Mouse (Mus musculus): ENCODE results near the gene Gal3st2.
"Not testable (repeated sequence)": the region's sequence is repeated elsewhere in the genome, so short reads cannot be mapped to it uniquely, and the experiment has no call there.

The Gal3st2 gene

DNA sequence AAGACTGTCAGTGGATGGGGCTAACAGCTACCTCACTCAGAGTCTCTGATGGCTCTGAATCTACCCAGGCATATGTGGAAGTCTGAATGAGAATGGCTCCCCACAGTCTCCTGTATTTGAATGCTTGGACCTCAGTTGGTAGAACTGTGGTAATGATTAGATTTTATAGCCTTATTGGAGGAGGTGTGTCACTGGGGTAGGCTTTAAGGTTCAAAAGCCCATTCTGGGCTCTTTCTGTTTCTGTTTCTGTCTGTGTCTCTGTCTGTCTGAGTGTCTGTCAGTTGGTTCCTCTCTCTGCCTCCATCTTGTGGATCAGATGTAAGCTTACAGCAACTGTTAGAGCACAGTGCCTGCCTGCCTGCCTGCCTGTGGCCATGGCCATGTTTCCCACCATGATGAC, 1.5 kb upstream of the Gal3st2 start:
- DNase-seq (ENCODE audit: extremely low spot score, low spot score): no peak

GRCm38 (mm10) chr1:93871594-93872105, 10.5 kb downstream of the Gal3st2 start:
- not testable (repeated sequence) for DNase-seq (ENCODE audit: extremely low spot score, low spot score)

DNA sequence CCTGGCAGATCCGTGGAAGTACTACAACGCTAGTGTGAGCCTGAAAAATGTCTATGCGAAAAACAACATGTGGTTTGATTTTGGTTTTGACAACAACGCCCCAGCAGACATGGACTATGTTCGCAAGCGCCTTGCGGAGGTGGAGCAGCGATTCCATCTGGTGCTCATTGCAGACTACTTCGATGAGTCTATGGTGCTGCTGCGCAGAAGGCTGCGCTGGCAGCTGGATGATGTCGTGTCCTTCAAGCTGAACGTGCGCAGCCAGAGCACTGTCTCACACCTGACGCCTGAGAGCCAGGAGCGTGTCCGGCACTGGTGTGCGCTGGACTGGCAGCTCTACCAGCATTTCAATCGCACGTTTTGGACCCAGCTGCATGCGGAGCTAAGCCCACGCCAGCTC, 13.3 kb downstream of the Gal3st2 start:
- DNase-seq (ENCODE audit: extremely low spot score, low spot score): not testable (repeated sequence)

GRCm38 (mm10) chr1:93881778-93882177, 20.7 kb downstream of the Gal3st2 start:
- not testable (repeated sequence) for DNase-seq (ENCODE audit: extremely low spot score, low spot score)

DNA sequence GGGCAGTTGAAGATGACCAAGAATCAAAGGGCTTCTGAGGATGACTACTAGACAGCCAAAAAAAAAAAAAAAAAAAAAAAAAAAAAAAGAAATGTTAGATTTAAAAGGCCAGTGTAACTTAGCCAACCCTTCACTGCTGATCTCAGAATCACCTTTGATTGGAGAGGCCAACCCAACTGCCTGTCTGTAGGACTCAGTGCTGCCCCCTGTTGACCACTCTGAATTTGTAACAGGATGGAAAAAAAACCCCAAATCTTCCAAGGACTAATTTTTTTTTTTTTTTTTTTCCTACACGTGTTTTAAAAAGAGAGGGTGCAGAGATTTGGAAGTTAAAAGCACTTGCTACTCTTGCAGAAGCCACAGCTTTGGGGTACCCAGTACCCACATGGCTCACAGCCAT, 29.8 kb downstream of the Gal3st2 start:
- DNase-seq (ENCODE audit: extremely low spot score, low spot score): not testable (repeated sequence)

DNA sequence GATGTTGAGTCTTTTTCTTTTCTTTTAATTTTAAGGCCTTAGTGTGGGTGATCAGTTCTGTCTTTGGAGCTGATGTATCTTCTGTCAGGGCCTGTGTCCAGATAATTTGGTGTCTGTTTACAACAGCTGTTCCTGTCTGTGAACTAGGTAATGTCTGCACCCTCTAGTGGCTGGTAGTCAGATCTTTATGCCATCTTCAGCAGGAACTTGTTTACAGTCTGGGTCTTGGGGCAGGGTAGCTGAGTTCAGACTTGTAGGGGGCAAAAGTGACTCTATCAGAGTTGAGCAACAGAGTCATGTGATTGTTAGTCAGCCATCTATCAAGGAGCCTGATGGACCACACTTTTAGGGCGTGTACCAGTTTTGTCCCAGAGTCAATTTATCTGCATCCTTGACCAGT, 36.3 kb downstream of the Gal3st2 start:
- DNase-seq (ENCODE audit: extremely low spot score, low spot score): not testable (repeated sequence)

DNA sequence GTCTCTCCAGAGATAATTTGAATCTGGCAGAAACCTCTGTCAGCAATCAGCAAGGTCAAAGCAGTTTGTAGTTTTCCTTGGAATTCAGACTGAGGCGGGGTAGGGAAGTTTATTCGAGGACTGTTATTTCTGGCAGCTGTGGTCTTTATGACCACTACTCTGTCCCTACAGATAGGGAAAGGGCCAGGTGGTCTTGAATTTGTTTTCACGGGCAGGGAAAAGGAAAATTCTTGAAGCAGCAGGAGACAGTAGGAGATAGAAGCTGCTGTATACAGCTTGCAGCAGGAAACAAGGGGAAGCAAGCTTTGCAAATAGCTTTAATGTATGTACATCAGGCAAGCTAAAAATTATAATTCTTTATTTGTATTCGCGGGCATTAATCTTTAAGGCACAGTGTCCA, 40.2 kb downstream of the Gal3st2 start:
- DNase-seq (ENCODE audit: extremely low spot score, low spot score): not testable (repeated sequence)

GRCm38 (mm10) chr1:93906690-93907089, 45.6 kb downstream of the Gal3st2 start:
- not testable (repeated sequence) for DNase-seq (ENCODE audit: extremely low spot score, low spot score)

- not testable (repeated sequence) for DNase-seq (ENCODE audit: extremely low spot score, low spot score)
Observed at GRCm38 (mm10) chr1:93908977-93909586, 48.0 kb downstream of the Gal3st2 start.

GRCm38 (mm10) chr1:93911877-93912276, 50.8 kb downstream of the Gal3st2 start:
- not testable (repeated sequence) for DNase-seq (ENCODE audit: extremely low spot score, low spot score)

DNA sequence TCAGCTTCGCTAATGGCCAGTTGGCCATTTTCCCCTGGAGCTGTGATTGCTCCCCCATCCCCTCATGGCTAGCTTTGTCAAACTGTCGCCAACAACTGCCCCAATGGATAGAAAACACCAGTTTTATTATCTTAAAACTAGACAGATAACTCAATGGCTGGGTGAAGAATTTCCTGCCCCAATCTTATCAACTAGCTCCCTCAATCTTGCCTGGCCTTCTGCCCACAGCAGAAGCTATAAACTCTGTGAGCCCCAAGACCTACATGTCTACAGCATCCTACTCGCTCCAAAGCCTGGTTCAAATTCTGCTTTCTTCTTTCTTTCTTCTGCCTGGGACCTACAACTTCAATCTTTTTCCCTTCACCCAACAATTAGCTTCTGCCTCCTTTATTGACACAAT, 56.1 kb downstream of the Gal3st2 start:
- not testable (repeated sequence) for DNase-seq (ENCODE audit: extremely low spot score, low spot score)

DNA sequence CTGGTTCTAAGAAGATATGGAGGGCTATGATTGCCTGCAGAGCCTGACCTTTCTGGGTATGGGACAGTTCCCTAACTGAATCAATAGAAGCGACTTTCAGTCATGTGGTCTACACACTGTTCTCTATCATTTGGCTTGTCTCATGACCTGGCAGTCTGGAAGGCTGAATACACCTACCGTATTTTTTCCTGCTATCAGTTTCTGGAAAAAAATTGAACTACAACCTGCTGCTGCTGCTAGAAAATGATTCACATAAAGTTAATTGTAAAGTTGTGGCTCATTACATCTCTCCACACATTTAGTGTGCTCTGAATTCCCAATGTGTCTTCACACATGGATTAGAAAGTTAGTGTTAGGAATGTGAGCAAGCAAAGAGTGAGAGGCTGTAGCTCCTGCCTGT, 56.9 kb downstream of the Gal3st2 start, which contains the start of gene Gal3st2b:
Gal3st2b (plus strand) TSS at position 301 of the 400 bp plus-strand sequence.
- not testable (repeated sequence) for DNase-seq (ENCODE audit: extremely low spot score, low spot score)

DNA sequence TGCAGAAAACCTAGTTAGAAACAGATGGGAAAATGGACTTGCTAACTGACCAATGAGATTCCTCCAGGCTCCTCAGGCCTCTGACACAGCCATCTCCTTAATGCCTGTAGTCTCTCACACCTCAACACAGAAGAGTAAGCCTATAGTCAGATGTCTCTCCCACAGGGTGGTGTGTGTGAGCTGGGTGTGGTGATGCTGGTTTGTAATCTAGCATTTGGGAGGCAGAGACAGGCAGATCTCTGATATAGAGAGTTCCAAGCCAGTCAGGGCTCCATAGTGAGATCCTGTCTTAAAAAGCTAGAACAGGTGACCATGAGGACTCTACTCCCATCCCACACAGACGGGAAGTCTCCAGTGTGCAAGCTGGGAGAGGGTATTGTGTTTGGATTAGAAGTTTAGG, 57.7 kb downstream of the Gal3st2 start:
- not testable (repeated sequence) for DNase-seq (ENCODE audit: extremely low spot score, low spot score)

DNA sequence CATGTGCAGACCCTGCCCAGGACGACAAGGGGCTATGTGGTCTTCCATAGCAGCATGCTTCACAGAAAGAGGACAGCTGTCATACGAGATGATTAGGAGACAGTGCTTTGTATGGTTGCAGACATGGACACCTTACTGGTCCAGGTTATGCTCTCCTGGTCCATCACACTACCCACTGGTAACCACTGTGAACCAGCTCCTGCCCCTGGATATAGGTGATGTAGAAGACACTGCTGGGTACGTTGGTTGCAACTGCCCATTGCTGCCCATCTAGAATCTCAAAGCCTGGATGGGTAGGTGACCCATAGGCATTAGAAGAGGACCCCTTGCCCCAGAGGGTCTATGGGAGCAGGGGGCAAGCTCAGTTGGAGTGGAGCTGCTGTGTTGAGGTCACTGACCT, 58.2 kb downstream of the Gal3st2 start:
- not testable (repeated sequence) for DNase-seq (ENCODE audit: extremely low spot score, low spot score)

GRCm38 (mm10) chr1:93922609-93923008, 61.5 kb downstream of the Gal3st2 start:
- not testable (repeated sequence) for DNase-seq (ENCODE audit: extremely low spot score, low spot score)

- not testable (repeated sequence) for DNase-seq (ENCODE audit: extremely low spot score, low spot score)
Observed at GRCm38 (mm10) chr1:93923098-93923497, 62.0 kb downstream of the Gal3st2 start.

All from neural tube, embryonic 10.5 days (tissue).